Mouse (Mus musculus): Measurements from ENCODE around the gene Bmp2. TPM values are rescaled to one million over a fixed set of nuclear protein-coding genes. Genes with fewer than 3 reads are reported as not detected.

The Bmp2 gene
- 1 to 10 TPM; 2.1 to 2.2 TPM for total RNA-seq (2021)
- long read RNA-seq, experiment 1, partial matches to known transcripts: 0 of 4 reads
- long read RNA-seq, experiment 1, other reads (novel, unspliced or antisense): 0 of 4 reads
- long read RNA-seq, experiment 2, partial matches to known transcripts: 0 of 3 reads
- long read RNA-seq, experiment 2, other reads (novel, unspliced or antisense): 1 of 3 reads

DNA sequence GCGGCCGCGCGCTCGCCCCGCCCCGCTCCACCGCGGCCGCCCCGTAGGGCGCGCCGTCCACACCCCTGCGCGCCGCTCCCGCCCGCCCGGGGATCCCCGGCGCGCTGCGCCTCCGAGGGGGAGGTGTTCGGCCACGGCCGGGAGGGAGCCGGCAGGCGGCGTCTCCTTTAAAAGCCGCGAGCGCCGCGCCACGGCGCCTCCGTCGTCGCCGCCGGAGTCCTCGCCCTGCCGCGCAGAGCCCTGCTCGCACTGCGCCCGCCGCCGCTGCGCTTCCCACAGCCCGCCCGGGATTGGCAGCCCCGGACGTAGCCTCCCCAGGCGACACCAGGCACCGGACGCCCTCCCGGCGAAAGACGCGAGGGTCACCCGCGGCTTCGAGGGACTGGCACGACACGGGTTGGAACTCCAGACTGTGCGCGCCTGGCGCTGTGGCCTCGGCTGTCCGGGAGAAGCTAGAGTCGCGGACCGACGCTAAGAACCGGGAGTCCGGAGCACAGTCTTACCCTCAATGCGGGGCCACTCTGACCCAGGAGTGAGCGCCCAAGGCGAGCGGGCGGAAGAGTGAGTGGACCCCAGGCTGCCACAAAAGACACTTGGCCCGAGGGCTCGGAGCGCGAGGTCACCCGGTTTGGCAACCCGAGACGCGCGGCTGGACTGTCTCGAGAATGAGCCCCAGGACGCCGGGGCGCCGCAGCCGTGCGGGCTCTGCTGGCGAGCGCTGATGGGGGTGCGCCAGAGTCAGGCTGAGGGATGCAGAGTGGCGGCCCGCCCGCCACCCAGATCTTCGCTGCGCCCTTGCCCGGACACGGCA lies at the start of gene Bmp2:
Bmp2 (plus strand) TSS at position 129 of the 811 bp plus-strand sequence.
- peak; percentile 16 to 46 for DNase-seq (ENCODE audit: low spot score in 2 of 2)

DNA sequence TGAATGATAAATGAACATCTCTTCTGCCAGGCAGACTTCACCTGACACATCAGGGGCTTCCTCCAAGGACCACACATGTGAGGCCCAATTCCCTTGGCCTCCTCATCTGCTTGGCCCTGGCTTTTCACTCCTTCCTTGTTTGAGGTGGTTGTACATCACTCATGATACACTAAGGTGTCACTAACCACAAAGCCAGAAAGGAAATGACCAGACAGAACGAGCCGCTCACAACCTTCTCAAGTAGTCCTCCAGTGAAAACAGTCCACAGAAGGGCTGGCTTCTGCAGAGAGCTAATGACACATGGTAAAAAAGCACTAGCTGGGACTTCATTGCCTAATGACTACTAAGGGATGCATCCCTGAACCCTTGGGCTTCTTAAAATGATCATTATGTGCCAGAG lies 46.3 kb upstream of the Bmp2 start:
- no peak for DNase-seq (ENCODE audit: low spot score in 2 of 2)

DNA sequence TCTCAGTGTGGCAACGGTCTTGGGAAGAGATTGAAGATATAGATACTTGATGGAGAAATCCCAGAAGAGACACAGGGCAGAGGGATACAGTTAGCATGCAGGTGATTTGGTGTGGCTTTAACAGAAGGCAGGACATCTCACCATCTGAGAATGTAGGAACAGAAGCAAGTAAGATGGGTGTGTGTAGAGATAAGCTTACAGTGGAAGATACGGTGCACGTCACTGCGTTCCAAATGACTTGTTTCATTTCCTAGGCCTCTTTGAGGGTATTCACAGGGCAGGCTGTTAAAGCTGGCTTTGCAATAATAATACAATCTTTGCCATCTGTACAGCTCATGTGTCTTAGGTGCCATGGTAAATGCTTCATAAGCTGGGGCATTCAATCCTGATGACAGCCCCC lies 44.9 kb upstream of the Bmp2 start:
- no peak for DNase-seq (ENCODE audit: low spot score in 2 of 2)

DNA sequence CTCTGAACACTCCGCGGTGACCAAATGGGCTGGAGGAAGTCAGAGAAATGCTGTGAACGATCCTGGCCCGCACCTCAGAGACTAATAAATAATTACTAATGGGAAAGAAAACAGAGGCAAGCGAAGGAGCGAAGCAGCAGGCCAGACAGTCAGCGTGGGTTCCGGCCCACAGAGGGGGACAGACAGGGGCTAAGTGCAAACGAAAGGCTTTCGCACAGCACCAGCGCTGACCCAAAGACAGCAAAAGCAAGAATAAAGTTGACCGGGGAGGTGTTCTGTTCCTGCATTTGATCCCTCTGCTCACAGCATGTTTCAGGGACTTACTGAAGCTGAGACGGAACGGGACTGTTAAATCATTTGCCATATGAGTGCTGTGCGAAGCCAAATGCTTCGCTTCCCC lies 42.8 kb upstream of the Bmp2 start:
- no peak for DNase-seq (ENCODE audit: low spot score in 2 of 2)

DNA sequence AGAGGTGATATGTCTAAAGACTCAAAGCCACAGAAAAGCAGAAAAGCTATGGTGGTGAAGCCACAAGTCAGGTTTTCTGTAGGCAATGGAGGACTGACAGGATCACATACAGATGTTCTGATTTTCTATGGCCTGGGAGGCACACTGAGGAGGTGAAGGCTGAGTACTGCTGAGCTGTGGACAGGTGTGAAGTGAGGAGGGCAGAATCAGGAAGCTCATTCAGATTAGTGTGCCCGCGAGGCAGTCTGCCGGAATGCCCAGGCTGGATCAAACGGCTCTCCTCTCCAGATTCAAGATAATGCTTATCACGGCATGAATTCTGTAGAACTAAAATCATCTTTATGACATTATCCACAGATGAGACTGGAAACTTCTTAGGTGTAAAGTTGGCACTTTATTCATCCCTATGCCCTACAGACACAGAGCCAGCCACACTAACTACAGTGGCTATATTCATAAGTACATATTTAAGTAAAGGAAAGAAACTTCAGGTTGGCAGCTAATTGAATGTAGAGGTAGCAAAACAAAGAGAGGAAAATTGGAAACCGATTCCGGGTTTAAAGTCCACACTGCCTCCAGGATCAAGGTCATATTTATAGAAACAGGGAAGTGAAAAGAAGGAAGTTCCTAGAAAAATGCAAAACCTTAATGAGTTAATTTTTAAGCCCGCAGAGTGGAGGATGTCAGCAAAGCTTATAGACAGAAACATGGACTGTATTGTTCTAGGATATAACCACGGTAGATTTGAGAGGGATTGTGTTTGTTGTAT lies 40.8 kb upstream of the Bmp2 start:
- no peak for DNase-seq (ENCODE audit: low spot score in 2 of 2)

DNA sequence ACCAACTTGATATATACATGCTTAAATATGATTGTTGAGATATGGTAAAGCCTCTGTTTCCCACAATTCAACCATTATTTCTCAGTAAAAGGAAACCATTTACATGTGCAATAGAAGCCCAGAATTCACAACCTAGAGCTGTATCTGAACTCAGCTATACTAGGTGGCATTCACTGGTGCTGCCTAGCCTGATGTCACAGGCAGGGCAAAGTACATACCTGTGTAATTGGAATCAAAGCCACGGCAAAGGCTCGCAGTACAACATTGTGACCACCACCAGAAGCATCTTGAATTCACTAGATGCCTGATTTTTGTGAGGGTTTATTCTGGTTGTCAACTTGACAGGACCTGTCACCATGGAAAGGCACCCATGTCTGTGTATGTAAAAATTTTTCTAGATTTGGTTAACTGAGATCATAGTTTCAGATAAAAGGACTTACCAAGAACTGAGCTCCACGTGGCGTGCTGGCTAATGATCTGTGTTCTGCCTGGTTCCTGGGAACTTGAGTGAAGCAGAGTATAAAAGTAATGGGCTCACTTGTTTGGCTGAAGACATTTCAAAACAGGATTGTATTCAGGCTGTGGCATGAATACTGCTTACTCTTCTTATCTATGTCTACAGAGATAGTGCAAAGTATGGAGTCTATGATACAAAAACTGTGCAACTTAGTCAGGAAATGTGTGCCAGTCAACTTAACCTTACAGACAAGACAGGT lies 35.5 kb upstream of the Bmp2 start:
- DNase-seq (ENCODE audit: low spot score in 2 of 2): no peak

DNA sequence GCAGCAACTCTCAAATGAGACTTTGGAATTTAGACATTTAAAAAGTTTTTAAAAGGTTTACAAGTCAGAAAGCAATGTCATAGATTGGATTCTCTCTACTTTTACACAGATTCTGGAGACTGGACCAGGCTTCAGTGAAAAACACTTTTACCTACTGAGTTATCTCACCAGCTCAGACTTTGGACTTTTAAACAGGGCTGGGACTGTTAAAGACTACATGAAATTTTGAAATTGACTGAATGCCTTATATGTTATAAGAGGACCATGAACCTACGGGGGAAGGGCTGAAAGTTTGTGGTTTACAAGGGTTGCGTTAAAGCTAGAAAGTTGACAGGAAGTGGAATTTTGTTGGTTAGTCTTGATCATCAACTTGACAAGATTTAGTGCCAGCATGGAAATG lies 34.1 kb upstream of the Bmp2 start:
- DNase-seq (ENCODE audit: low spot score in 2 of 2): no peak

DNA sequence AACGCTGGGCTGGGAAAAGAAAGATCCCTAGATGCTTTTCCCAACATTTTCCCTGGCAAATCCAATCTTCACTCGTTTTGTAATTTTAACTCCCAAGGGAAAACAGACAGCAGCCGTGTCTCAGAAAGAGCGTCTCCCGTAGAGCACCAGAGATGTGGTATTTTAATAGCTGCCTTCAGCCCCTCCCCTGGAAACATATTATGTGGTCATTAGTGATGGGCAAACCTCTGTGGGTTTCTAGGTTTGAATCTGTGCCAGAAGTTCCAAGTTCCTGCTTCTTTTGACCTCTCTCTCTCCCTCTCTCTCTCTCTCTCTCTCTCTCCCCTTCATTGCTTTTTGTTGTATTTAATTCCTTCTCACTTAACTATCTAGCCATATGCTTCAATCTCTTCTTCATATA lies 30.8 kb upstream of the Bmp2 start:
- DNase-seq (ENCODE audit: low spot score in 2 of 2): no peak

DNA sequence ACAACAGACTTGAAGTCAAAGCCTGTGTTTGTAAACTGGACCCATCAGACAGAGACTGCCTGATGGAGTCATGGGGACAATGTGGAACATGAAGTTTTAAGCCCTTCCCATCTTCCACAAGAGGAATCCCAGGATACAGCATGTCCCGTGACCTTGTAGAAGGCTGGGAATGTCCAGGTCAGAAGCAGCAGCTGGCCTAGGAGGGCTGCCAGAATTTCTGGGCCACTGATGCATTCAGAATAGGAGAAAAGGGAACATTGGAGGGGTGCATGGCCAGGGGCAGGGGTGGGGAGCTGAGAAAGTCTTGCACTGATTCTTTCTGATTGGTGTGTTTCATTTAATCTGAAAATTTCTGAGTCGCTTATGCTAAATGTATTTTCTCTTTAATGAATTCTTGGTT lies 29.8 kb upstream of the Bmp2 start:
- DNase-seq (ENCODE audit: low spot score in 2 of 2): no peak

DNA sequence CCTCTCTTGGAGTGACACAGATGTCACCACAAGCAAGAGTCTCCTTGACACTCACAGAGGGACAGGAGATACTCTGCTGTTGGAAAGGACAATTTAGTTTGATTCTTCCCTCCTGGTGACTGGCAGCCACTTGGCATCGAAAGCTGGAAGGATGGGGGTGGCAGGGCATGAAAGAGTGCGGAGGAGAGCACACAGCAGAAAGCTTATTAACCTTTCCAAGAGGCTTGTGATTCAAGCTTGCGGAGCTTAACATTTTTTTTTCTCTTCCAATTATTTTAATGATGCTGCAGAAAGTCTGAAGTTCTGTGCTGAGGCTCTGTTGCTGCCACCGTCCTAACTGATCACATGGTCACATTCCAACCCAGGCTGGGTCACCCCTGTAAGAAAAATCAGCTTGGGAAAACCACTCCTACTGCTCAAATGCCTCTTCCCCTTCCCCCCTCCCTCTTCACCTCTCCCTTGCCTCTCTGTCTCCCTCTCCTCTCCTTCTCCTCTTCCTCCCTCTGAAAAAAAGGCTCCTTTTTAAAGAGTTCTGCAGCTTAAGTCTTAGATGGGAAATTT lies 26.3 kb upstream of the Bmp2 start:
- no peak for DNase-seq (ENCODE audit: low spot score in 2 of 2)

DNA sequence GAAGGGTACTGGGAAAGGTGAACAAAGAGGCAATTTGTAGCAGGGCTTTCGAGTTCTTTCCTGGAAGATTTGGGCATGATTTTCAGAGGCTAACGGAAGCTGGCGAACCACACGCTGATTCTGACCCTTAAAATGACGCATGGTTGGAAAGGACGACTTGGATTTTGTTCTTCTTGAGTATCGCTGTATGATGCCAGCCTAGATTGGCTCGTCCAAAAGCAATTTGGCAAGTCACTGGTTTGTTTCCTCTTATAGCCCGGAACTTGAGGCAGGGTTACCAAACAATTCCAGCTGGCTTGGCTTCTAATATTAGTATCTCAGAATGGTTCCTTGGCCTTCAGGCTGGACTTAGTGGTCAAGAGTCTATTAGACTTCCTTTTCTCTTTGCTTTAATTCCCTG lies 22.6 kb upstream of the Bmp2 start:
- no peak for DNase-seq (ENCODE audit: low spot score in 2 of 2)

DNA sequence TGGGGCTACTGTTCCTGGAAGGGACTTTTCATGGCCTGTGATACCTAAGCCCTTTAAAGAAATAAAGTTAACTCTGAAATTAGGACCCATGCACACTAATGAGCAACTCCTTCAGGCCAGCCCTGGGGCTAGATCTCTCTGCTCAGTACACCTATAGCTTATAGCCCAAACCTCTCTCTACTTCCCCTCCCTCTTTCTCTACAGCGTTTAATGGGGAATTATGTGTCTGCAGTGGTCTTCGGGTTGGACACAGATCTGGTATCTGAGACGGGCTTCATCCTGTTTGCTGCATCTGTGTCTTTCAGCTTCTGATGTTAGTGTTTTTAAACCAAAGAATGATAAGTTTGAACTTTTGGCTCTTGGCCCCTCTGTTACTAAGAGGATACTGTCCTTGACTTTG lies 18.9 kb upstream of the Bmp2 start:
- DNase-seq (ENCODE audit: low spot score in 2 of 2): no peak

DNA sequence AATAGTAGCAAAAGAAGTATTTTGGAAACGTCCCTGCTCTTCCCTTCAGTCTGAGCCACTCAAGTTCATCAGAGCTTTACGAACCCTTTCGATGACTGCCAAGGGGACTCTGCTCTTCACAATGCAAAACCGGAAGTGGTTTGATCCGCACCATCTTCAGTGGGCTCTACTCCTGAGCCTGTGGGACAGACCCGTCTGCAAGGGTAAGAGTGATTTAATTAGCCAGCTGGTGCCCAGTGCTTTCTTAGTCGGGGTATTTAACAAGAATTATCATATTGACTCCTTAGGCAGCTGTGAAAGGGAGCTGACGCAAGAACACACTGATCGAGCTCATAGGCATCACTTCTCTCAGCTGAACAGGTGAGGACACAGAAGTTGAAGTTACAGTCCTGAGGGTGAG lies 16.5 kb upstream of the Bmp2 start:
- DNase-seq (ENCODE audit: low spot score in 2 of 2): no peak

DNA sequence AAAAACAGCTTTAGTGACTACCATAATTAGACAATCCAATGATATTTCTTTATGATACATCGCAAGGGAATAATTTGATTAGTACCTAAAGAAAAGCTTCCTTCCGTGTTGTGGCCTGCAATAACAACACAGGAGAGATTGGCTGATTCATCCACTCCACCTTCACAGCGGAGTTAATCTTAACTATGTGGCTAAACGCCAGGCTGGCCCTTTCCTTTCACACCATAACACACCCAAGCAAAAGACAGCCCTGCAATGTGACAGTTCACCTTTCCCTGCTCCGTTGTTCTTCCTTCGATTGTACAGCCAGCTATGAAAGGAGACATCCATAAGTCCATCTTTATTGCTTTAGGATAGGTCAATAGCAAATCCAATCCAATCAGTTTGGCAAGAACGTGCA lies 15.1 kb upstream of the Bmp2 start:
- no peak for DNase-seq (ENCODE audit: low spot score in 2 of 2)

DNA sequence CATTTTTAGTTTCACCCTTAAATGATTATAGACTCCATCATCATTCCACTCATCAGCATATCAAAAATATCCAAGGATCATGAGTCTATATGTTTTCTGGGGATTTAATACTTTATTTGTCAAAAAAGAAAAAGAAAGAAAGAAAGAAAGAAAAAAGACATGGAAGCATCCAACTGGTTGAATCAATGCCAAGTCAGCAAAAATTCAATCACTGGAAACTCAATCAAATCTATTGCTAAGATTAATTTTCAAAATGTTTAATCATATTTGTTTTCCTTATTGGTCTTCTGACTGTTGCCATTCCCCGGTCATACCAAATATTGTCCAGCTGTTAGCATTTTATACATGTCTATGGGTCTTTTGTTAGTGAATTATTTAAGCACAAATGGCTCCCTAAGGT lies 11.3 kb upstream of the Bmp2 start:
- DNase-seq (ENCODE audit: low spot score in 2 of 2): no peak

DNA sequence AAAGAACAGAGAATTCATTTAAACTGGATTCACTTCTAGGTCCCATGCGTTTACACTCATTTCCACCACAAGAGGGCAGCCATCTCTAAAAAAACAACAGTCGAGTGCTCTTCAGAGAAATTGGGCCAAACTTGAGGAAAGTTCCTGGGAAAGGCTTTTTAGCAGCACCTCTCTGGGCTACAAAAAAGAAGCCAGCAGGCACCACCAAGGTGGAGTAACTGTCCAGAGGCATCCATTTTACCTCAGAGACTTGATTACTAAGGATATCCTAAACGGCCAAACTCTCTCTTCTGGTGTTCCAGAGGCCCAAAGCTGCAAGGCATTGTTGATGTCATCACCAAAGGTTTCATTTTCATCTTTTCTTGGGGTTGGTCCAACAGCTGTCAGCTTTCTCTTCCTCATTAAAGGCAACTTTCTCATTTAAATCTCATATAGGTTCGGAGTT lies 1.7 kb upstream of the Bmp2 start:
- DNase-seq (ENCODE audit: low spot score in 2 of 2): peak; percentile 57 to 82

DNA sequence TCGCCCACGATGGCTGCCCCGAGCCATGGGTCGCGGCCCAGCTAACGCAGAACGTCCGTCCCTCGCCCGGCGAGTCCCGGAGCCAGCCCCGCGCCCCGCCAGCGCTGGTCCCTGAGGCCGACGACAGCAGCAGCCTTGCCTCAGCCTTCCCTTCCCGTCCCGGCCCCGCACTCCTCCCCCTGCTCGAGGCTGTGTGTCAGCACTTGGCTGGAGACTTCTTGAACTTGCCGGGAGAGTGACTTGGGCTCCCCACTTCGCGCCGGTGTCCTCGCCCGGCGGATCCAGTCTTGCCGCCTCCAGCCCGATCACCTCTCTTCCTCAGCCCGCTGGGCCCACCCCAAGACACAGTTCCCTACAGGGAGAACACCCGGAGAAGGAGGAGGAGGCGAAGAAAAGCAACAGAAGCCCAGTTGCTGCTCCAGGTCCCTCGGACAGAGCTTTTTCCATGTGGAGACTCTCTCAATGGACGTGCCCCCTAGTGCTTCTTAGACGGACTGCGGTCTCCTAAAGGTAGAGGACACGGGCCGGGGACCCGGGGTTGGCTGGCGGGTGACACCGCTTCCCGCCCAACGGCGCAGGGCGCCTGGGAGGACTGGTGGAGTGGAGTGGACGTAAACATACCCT lies 995 bp downstream of the Bmp2 start:
- DNase-seq (ENCODE audit: low spot score in 2 of 2): no peak

DNA sequence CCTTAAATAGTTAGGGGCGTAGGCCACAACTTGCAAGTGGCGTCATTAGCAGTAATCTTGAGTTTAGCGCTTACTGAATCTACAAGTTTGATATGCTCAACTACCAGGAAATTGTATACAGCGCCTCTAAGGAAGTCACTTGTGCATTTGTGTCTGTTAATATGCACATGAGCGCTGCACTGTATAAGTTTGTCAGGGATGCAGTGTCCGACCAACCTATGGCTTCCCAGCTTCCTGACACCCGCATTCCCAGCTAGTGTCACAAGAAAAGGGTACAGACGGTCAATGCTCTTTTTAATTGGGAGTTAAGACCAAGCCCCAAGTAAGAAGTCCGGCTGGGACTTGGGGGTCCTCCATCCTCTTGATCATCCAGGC lies 1.9 kb downstream of the Bmp2 start:
- DNase-seq (ENCODE audit: low spot score in 2 of 2): no peak

DNA sequence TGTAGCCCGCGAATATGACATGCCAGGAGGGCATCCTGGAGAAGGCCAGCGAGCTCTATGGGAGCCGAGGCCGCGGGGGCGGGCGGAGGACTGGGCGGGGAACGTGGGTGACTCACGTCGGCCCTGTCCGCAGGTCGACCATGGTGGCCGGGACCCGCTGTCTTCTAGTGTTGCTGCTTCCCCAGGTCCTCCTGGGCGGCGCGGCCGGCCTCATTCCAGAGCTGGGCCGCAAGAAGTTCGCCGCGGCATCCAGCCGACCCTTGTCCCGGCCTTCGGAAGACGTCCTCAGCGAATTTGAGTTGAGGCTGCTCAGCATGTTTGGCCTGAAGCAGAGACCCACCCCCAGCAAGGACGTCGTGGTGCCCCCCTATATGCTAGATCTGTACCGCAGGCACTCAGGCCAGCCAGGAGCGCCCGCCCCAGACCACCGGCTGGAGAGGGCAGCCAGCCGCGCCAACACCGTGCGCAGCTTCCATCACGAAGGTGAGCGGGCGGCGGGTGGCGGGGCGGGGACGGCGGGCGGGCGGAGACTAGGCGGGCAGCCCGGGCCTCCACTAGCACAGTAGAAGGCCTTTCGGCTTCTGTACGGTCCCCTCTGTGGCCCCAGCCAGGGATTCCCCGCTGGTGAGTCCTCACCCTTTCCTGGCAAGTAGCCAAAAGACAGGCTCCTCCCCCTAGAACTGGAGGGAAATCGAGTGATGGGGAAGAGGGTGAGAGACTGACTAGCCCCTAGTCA lies 2.5 kb downstream of the Bmp2 start:
- DNase-seq (ENCODE audit: low spot score in 2 of 2): no peak

DNA sequence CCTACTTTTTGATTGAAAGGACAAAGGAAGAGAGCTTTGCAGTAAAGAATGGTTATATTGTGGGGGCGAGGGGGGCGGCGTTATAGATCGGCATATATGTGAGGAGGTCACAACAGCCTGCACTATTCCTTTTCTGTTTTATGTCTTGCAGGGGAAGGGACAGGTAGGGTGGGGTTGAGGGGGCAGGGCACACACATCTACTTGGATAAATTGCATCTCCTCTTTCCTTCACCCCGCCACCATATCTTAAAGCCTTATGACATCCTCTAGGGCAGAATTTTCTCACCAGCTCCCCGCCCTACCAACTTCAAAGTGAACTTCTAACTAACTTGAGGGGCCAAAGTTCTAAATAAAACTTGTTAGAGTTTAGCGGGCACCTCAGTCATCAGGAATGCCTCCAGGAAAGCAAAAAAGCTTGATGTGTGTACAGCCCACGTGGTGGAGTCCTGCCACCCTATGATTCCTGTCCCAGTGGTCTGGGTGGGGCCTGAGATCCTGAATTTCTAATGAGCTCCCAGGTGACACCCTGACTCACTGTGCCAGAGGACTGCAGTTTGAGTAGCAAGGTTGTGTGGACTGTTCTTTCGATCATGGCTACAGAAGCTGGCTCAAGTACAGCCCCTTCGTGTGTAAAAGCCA lies 12.4 kb downstream of the Bmp2 start:
- DNase-seq (ENCODE audit: low spot score in 2 of 2): no peak
